Mouse (Mus musculus) kidney, adult 10 weeks (tissue): Measurements from ENCODE around the gene Gm8068. TPM values are rescaled to one million over a fixed set of nuclear protein-coding genes. Genes with fewer than 3 reads are reported as not detected.

Experiments
- polyA plus RNA-seq: library from polyadenylated mRNA; stranded (reverse); fragments of 350-450 nt; fragmentation: Illumina TruSeq; extraction: RNeasy Lipid Tissue Mini Kit (QIAGEN cat#74804); gene quantifications from one replicate; pipeline ENCODE4 v1.2.3, GENCODE M21; 2014; ENCODE audit warnings: low read depth, low replicate concordance

Gene Gm8068
- not detected for polyA plus RNA-seq

GRCm38 (mm10) chr14:41701785-41702184 is at the start of gene Gm8068:
Gene Gm8068 (minus strand): TSS chr14:41701885.

GRCm38 (mm10) chr14:41750514-41750913 is 48.8 kb upstream of the Gm8068 start, which contains the start of gene Gm7929:
Gene Gm7929 (minus strand): TSS chr14:41750614.

Other genes starting within 250 kb of the Gm8068 start
- not detected for gene Gm7954, start 248.4 kb downstream of the Gm8068 start, polyA plus RNA-seq
- gene Gm3486, start 212.4 kb downstream of the Gm8068 start, polyA plus RNA-seq: not detected
- gene Gm7970, start 146.3 kb downstream of the Gm8068 start, polyA plus RNA-seq: not detected
- gene 1700049E17Rik2, start 128.7 kb downstream of the Gm8068 start, polyA plus RNA-seq: not detected
- gene Gm3072, start 77.3 kb downstream of the Gm8068 start, polyA plus RNA-seq: not detected
- not detected for gene Gm3676, start 55.4 kb downstream of the Gm8068 start, polyA plus RNA-seq
- not detected for gene Gm7929, start 48.7 kb upstream of the Gm8068 start, polyA plus RNA-seq
- gene Gm47189, start 70.6 kb upstream of the Gm8068 start, polyA plus RNA-seq: not detected
- not detected for gene Gm7980, start 205.4 kb upstream of the Gm8068 start, polyA plus RNA-seq
- gene 1700049E17Rik1, start 223.1 kb upstream of the Gm8068 start, polyA plus RNA-seq: not detected
- not detected for gene 1700024B05Rik, start 242.1 kb upstream of the Gm8068 start, polyA plus RNA-seq